Mouse (Mus musculus): ENCODE measurements at regions not wholly inside any gene's neighbourhood (a gene's known extent, or its start where the extent isn't known, plus 50 kb on each side); places are given as distances from the start of the nearest gene placed in this dataset.

GRCm38 (mm10) chr16:13046366-13047120, 62.9 kb upstream of the Ercc4 start:
- no peak for DNase-seq

GRCm38 (mm10) chr16:13049321-13049720, 60.2 kb upstream of the Ercc4 start:
- DNase-seq: no peak

DNA sequence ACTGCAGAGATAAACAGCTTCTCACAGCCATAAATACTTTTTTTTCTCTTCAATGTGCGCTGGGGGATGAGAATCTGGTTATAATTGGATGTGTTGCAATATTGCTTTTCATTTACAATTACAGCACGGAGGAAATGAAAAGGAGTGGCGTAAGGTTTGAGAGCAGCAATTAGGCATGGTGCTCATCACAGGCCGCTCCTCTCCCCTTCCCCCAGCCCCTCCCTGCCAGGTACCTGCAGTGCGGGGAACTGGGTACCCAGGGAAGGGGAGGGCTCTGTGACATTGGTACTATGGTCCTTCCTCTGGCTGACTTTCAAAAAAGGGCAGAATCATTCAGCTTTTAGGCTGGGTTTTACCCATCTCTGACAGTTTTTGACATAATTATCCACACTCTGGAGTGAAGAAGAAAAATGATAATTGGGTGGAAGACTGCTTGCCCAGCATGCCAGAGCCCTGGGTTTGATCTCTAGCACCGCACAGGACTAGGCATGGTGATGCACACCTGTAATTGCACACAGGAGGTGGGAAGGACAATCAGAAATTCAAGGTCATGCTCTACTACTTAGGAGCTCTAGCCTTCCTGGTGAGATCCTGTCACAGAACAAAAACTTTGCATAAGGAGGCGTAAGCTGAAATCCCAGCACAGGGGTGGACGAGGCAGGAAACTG, 59.1 kb upstream of the Ercc4 start:
- DNase-seq: no peak

- no peak for DNase-seq
Measured at GRCm38 (mm10) chr16:13054956-13055355, 54.5 kb upstream of the Ercc4 start.
